Mouse (Mus musculus): ENCODE results near the gene Nlgn1.

- no peak for TF ChIP-seq POLR2AphosphoS2 (IDR thresholded peaks at IDR 0.05; ENCODE audit: insufficient read length, low read depth)
- TF ChIP-seq USF1 (IDR thresholded peaks at IDR 0.05; ENCODE audit: low read depth), result no peak
- TF ChIP-seq POLR2A (IDR thresholded peaks at IDR 0.05; ENCODE audit: insufficient read length, low read depth), result no peak
- no peak for TF ChIP-seq TCF12 (IDR thresholded peaks at IDR 0.05; ENCODE audit: insufficient read depth, poor library complexity, severe bottlenecking)
- no peak for TF ChIP-seq MAX (IDR thresholded peaks at IDR 0.05; ENCODE audit: low read depth)
- no peak for TF ChIP-seq CEBPB (IDR thresholded peaks at IDR 0.05; ENCODE audit: insufficient read depth, poor library complexity, severe bottlenecking)
- TF ChIP-seq E2F4 (IDR thresholded peaks at IDR 0.05; ENCODE audit: insufficient read depth), result no peak
- no peak for TF ChIP-seq MYOG (IDR thresholded peaks at IDR 0.05; ENCODE audit: control insufficient read depth in 1 of 3, insufficient read depth in 1 of 3, insufficient read length in 2 of 3, low read depth in 2 of 3)
- TF ChIP-seq MYOD1 (IDR thresholded peaks at IDR 0.05; ENCODE audit: control insufficient read depth in 1 of 3, insufficient read length in 2 of 3, low read depth in 2 of 3), result no peak
These were observed 608.1 kb downstream of the Nlgn1 start for GRCm38 (mm10) chr3:25724111-25724510.
